Mouse (Mus musculus) heart, postnatal 0 days (tissue): ENCODE measurements around the gene Qpctl.

ENCODE experiments used
- CTCF ChIP-seq: IDR thresholded peaks from 2 replicates; pipeline ENCODE4 v1.5.1; 2016; ENCODE audit warnings: antibody characterized with exemption, control low read depth, low read depth
- EP300 ChIP-seq: IDR thresholded peaks from 2 replicates; pipeline ENCODE4 v1.6.1; 2016; ENCODE audit warnings: antibody characterized with exemption, low read depth

DNA sequence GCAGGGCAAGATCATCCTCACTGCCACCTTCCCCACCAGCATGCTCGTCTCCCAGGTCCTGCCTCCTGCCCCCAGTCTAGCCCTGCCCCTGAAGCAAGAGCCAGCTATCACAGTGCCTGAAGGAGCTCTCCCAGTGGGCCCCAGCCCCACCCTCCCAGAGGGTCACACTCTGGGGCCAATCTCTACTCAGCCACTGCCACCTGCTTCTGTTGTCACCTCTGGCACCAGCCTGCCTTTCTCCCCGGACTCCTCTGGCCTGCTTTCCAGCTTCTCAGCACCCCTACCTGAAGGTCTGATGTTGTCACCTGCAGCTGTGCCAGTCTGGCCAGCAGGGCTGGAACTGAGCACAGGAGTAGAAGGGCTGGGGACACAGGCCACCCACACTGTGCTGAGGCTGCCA lies 51.9 kb downstream of the Qpctl start:
- TF ChIP-seq EP300 (no peak), CTCF (no peak)
